Mouse (Mus musculus): Measurements from ENCODE around the gene Galp. TPM values are rescaled to one million over a fixed set of nuclear protein-coding genes. Genes with fewer than 3 reads are reported as not detected.
A peak's percentile ranks its signal among the peaks of the same experiment; 100 is the strongest.

Galp gene
- polyA plus RNA-seq, 1 experiment = not detected

GRCm38 (mm10) chr7:6157479-6157878, 39.4 kb upstream of the Galp start:
- Histone ChIP-seq H3K36me3 (ENCODE audit: control insufficient read depth) (no peaks in the 10 kb centered on the region; the same call in 1 of the 2 replicates), H3K4me1 (ENCODE audit: control insufficient read depth) (peaks cover 47% of the 10 kb centered on the region), H3K9me3 (ENCODE audit: control insufficient read depth, low read length) (no peaks in the 10 kb centered on the region), H3K4me3 (replicated peaks) (peak overlapping the region; percentile 94), H3K27me3 (ENCODE audit: control insufficient read depth) (no peaks in the 10 kb centered on the region)
- TF ChIP-seq TAL1 (IDR thresholded peaks at IDR 0.05; ENCODE audit: low read length) (no peak), GATA1 (IDR thresholded peaks at IDR 0.05; ENCODE audit: low read length) (no peak)

DNA sequence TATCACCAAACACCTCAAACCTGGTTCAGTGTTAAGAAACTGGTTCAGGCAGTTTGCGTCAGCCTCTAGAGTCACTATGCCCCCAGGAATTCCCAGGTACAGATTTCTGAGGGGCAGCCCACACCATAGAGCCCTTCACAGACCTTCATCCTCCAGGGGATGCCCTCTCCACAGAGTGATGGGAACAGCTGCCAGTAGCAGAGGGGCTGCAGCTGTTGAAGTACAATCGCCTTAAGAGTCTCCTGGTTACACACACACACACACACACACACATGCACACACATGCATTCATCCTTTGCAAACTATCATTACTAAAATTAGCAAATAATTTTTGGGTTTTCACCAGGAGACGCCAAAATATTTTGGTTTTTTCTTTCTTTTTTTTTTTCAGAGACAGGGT, 37.3 kb upstream of the Galp start:
- no peaks in the 10 kb centered on the region for H3K36me3 ChIP-seq (ENCODE audit: control insufficient read depth)
- H3K27me3 ChIP-seq (ENCODE audit: control insufficient read depth) = no peaks in the 10 kb centered on the region
- peaks cover 33% of the 10 kb centered on the region for H3K4me1 ChIP-seq (ENCODE audit: control insufficient read depth)
- TF ChIP-seq GATA1 (IDR thresholded peaks at IDR 0.05; ENCODE audit: low read length) (no peak), TAL1 (IDR thresholded peaks at IDR 0.05; ENCODE audit: low read length) (no peak)
- no peak overlapping the region for H3K4me3 ChIP-seq (replicated peaks)
- H3K9me3 ChIP-seq (ENCODE audit: control insufficient read depth, low read length) = no peaks in the 10 kb centered on the region

GRCm38 (mm10) chr7:6161541-6161940, 35.3 kb upstream of the Galp start:
- Histone ChIP-seq H3K27me3 (ENCODE audit: control insufficient read depth) (no peaks in the 10 kb centered on the region), H3K9me3 (ENCODE audit: control insufficient read depth, low read length) (no peaks in the 10 kb centered on the region), H3K4me3 (replicated peaks) (no peak overlapping the region), H3K36me3 (ENCODE audit: control insufficient read depth) (no peaks in the 10 kb centered on the region), H3K4me1 (ENCODE audit: control insufficient read depth) (peaks cover 22% of the 10 kb centered on the region)
- TF ChIP-seq GATA1 (IDR thresholded peaks at IDR 0.05; ENCODE audit: low read length) (no peak), TAL1 (IDR thresholded peaks at IDR 0.05; ENCODE audit: low read length) (no peak)

GRCm38 (mm10) chr7:6162172-6162571, 34.7 kb upstream of the Galp start:
- Histone ChIP-seq H3K4me1 (ENCODE audit: control insufficient read depth) (peaks cover 16% of the 10 kb centered on the region), H3K9me3 (ENCODE audit: control insufficient read depth, low read length) (no peaks in the 10 kb centered on the region), H3K4me3 (replicated peaks) (no peak overlapping the region), H3K36me3 (ENCODE audit: control insufficient read depth) (no peaks in the 10 kb centered on the region), H3K27me3 (ENCODE audit: control insufficient read depth) (no peaks in the 10 kb centered on the region)
- TF ChIP-seq TAL1 (IDR thresholded peaks at IDR 0.05; ENCODE audit: low read length) = no peak
- TF ChIP-seq GATA1 (IDR thresholded peaks at IDR 0.05; ENCODE audit: low read length) = no peak

- Histone ChIP-seq H3K9me3 (ENCODE audit: control insufficient read depth, low read length) (no peaks in the 10 kb centered on the region), H3K4me1 (ENCODE audit: control insufficient read depth) (peaks cover 7% of the 10 kb centered on the region), H3K4me3 (replicated peaks) (no peak overlapping the region), H3K36me3 (ENCODE audit: control insufficient read depth) (no peaks in the 10 kb centered on the region), H3K27me3 (ENCODE audit: control insufficient read depth) (no peaks in the 10 kb centered on the region)
- no peak for TF ChIP-seq GATA1 (IDR thresholded peaks at IDR 0.05; ENCODE audit: low read length)
- TF ChIP-seq TAL1 (IDR thresholded peaks at IDR 0.05; ENCODE audit: low read length) = no peak
Observed at GRCm38 (mm10) chr7:6164671-6165070, 32.2 kb upstream of the Galp start.

GRCm38 (mm10) chr7:6169403-6169802, 27.5 kb upstream of the Galp start:
- H3K4me3 ChIP-seq (replicated peaks) = no peak overlapping the region
- H3K36me3 ChIP-seq (ENCODE audit: control insufficient read depth) = no peaks in the 10 kb centered on the region
- peaks cover 42% of the 10 kb centered on the region for H3K4me1 ChIP-seq (ENCODE audit: control insufficient read depth)
- H3K9me3 ChIP-seq (ENCODE audit: control insufficient read depth, low read length) = no peaks in the 10 kb centered on the region
- H3K27me3 ChIP-seq (ENCODE audit: control insufficient read depth) = no peaks in the 10 kb centered on the region
- no peak for TF ChIP-seq GATA1 (IDR thresholded peaks at IDR 0.05; ENCODE audit: low read length)
- no peak for TF ChIP-seq TAL1 (IDR thresholded peaks at IDR 0.05; ENCODE audit: low read length)

- TF ChIP-seq GATA1 (IDR thresholded peaks at IDR 0.05; ENCODE audit: low read length) (no peak), TAL1 (IDR thresholded peaks at IDR 0.05; ENCODE audit: low read length) (no peak)
- Histone ChIP-seq H3K4me3 (replicated peaks) (no peak overlapping the region), H3K27me3 (ENCODE audit: control insufficient read depth) (no peaks in the 10 kb centered on the region), H3K9me3 (ENCODE audit: control insufficient read depth, low read length) (no peaks in the 10 kb centered on the region), H3K4me1 (ENCODE audit: control insufficient read depth) (peaks cover 44% of the 10 kb centered on the region), H3K36me3 (ENCODE audit: control insufficient read depth) (peaks cover 5% of the 10 kb centered on the region)
Observed at GRCm38 (mm10) chr7:6170391-6170790, 26.5 kb upstream of the Galp start.

GRCm38 (mm10) chr7:6170871-6171270, 26.0 kb upstream of the Galp start:
- TF ChIP-seq TAL1 (IDR thresholded peaks at IDR 0.05; ENCODE audit: low read length) (no peak), GATA1 (IDR thresholded peaks at IDR 0.05; ENCODE audit: low read length) (no peak)
- peak overlapping the region; percentile 82 for H3K4me3 ChIP-seq (replicated peaks)
- H3K4me1 ChIP-seq (ENCODE audit: control insufficient read depth) = peaks cover 45% of the 10 kb centered on the region
- H3K9me3 ChIP-seq (ENCODE audit: control insufficient read depth, low read length) = no peaks in the 10 kb centered on the region
- H3K36me3 ChIP-seq (ENCODE audit: control insufficient read depth) = peaks cover 5% of the 10 kb centered on the region
- H3K27me3 ChIP-seq (ENCODE audit: control insufficient read depth) = no peaks in the 10 kb centered on the region

DNA sequence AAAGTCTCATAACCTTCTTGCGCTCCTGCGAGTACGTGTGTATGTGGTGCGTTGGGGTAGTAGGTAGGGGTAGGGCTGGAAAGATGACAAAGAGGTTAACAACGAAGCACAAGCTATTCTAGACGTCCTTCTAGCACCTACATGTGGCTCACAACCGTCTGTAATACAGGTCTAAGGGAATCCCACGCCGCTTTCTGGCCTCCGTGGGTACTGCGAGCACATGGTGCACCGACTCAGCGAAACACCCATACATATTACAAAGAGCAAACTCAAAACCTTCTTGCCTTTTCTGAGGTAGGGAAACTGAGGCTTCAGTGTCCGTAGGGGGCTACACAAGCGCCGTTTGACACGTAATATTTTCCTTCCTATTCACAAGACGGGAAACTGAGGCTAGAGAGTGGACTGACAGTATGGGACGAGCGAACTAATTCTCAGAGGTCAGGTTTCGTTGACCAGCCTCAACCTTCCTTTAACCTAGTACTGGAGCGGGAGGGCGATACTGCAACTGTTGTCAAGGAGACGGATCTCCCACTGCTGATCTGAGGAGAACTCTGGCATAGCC, 25.4 kb upstream of the Galp start:
- no peak for TF ChIP-seq TAL1 (IDR thresholded peaks at IDR 0.05; ENCODE audit: low read length)
- TF ChIP-seq GATA1 (IDR thresholded peaks at IDR 0.05; ENCODE audit: low read length) = no peak
- Histone ChIP-seq H3K9me3 (ENCODE audit: control insufficient read depth, low read length) (no peaks in the 10 kb centered on the region), H3K4me1 (ENCODE audit: control insufficient read depth) (peaks cover 45% of the 10 kb centered on the region), H3K4me3 (replicated peaks) (peak overlapping the region; percentile 82), H3K27me3 (ENCODE audit: control insufficient read depth) (no peaks in the 10 kb centered on the region), H3K36me3 (ENCODE audit: control insufficient read depth) (peaks cover 5% of the 10 kb centered on the region)
